Mouse (Mus musculus) gastrocnemius, adult 2 months (tissue): ENCODE results near the gene Casq2. TPM values are rescaled to one million over a fixed set of nuclear protein-coding genes. Genes with fewer than 3 reads are reported as not detected.
A peak's percentile ranks its signal among the peaks of the same experiment; 100 is the strongest.

Source experiments
- DNase-seq: peaks from one replicate; pipeline ENCODE4 v3.0.0; 2022
- H3K27ac ChIP-seq: fragments of 200-600 bp; 2 replicates; pipeline ENCODE4 v1.8.1; 2022; ENCODE audit warnings: mild to moderate bottlenecking
- H3K4me3 ChIP-seq: fragments of 200-600 bp; 2 replicates; pipeline ENCODE4 v1.8.1; 2022; ENCODE audit warnings: mild to moderate bottlenecking, moderate library complexity
- CTCF ChIP-seq: fragments of 200-600 bp; IDR thresholded peaks from 2 replicates; pipeline ENCODE4 v1.8.1; 2022; ENCODE audit warnings: antibody characterized with exemption, mild to moderate bottlenecking, moderate library complexity
- intact Hi-C: fragments of 180-260 bp; cut with DNase I; formaldehyde crosslinking; loops from one replicate; pipeline ENCODE4 v1.15.1; 2025
- total RNA-seq, 2 experiments: library from RNA; stranded (reverse); gene quantifications; 2 replicates each; pipeline ENCODE4 v1.2.3; 2021

Casq2 gene
- total RNA-seq, 2 experiments from 2014 or later: 21.9 to 106 TPM

DNA sequence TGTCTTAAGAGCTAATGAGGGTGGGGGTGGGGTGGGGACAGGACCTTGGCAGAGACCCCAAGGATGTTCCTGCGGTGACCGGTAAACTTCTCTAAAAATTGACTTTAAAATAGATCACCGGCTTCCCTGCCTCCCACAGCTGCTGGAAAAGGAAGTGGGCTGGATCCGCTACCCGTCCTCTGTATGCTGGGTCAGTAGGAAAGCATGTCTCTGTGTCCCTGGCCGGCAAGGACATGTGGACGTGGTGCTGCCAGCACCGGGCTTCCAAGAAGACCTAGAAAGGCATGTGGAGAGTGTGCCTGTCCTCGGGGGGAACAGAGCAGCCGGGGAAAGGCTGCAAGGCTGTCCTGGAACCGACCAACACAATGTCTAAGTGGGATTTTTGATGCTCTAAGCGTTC lies 496 bp upstream of the Casq2 start:
- intact Hi-C loops: loop anchor here (2.0 to 10.0 kb wide), 2 partner anchors 13 to 609 kb away; no protein-coding TSS in a partner anchor
- peak overlapping the region; percentile 59 for H3K4me3 ChIP-seq
- no peak for TF ChIP-seq CTCF
- DNase-seq: peak; percentile 75
- peak overlapping the region; percentile 78 for H3K27ac ChIP-seq

DNA sequence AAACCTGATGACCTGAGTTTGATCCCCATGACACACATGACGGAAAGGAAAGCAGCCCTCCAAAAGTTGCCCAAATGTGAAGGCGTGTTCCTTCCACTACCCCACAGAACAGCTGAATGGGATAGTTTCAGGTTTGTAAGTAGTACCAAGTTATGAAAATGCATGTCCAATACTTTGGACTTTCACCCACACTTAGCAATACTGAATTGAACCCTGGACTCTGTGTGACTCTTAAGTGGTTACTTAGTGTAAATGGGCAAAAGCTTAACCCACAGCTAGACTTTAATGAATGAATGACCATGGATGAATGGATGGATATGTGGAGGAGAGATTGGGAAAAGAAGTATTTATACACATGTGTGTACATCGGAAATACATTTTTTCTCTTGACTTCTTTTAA lies 8.6 kb downstream of the Casq2 start:
- H3K4me3 ChIP-seq: no peak overlapping the region
- DNase-seq: no peak
- intact Hi-C loops: no loop called here
- no peak for TF ChIP-seq CTCF
- peak overlapping the region; percentile 43 for H3K27ac ChIP-seq

DNA sequence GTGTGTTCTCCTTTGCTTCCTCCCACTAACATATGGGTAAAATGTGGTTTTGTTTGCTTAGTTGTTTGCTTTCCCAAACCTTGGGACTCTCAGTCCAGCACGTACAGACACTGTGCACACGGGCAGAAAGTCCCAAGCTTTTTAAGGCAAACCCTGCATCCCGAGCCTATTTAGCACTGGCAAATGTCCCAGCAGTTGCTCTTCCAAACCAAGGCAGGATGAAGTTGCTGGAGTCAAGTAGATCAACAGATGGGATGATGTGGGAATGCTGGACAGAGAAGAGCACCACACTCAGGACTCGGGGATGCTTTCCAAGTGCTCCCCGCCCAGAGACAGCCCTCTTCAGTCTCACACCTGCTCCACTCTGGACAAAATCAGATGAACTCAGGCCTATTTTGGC lies 9.2 kb downstream of the Casq2 start:
- peak; percentile 70 for DNase-seq
- H3K27ac ChIP-seq: peak overlapping the region; percentile 43
- no peak for TF ChIP-seq CTCF
- intact Hi-C loops: no loop called here
- no peak overlapping the region for H3K4me3 ChIP-seq

DNA sequence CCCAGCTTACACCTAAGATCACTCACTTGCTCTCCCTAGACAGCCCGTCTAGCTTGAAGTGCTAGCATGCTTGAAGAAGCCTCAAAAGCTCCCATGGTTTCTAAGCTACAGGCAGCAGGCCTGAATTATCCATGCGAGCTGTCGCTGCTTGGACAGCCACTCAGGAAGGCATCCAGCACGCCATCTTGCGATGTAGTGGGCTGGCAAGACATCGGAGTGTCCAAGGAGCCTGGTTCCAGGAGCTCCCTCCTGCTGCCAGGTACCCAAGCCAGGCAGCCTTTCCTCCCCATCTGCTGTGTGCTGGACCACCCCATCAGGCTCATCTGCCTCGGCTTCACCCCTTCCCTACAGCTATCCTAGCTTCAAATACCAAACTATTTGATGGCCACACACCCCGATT lies 10.2 kb downstream of the Casq2 start:
- no peak for DNase-seq
- TF ChIP-seq CTCF: no peak
- intact Hi-C loops: no loop called here
- peak overlapping the region; percentile 38; the same call in 1 of the 2 replicates for H3K27ac ChIP-seq
- no peak overlapping the region for H3K4me3 ChIP-seq

DNA sequence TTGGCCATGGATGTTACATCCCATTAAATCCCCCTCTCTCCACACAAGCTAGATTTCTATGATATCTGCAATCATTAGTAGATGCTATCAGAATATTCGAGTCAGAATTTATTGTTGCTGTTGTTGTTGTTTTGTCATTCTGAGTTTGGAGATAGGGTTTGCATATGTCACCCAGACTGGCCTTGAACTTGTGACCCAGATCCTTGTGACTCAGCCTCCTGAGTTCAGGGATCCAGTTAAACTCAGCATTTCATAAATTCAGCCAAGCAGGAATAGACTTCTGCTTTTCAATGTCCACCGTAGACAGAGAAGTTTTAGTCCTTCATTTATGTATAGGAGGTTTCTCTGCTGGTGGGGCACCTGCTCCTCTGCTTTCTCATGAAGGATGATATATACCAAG lies 10.8 kb downstream of the Casq2 start:
- no peak overlapping the region for H3K27ac ChIP-seq
- no peak for TF ChIP-seq CTCF
- no peak overlapping the region for H3K4me3 ChIP-seq
- DNase-seq: no peak
- intact Hi-C loops: no loop called here

DNA sequence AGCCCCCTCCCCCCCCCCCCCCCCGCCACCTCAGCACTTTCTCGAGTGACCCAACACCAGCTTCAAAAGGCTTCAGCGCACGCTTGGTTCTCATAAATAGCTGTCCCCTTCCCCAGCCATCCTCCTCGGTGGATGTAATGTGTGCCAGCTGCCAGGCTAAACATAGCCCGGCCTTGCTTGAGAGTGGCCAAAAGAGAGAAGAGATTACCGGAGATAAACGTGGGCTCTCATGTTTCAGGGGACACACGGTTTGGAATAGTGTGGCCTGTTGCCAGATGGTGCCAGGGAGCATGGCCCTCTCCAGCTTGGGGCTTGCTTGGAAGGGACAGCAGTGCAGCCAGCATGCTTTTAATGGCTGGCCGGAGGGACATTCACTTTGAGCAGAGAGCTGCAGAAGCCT lies 13.0 kb downstream of the Casq2 start:
- no peak for TF ChIP-seq CTCF
- DNase-seq: peak; percentile 73
- H3K4me3 ChIP-seq: no peak overlapping the region; the same call in 1 of the 2 replicates
- peak overlapping the region; percentile 79 for H3K27ac ChIP-seq
- intact Hi-C loops: loop anchor here (2.0 kb wide), 1 partner anchor 14 kb away; no protein-coding TSS in a partner anchor

DNA sequence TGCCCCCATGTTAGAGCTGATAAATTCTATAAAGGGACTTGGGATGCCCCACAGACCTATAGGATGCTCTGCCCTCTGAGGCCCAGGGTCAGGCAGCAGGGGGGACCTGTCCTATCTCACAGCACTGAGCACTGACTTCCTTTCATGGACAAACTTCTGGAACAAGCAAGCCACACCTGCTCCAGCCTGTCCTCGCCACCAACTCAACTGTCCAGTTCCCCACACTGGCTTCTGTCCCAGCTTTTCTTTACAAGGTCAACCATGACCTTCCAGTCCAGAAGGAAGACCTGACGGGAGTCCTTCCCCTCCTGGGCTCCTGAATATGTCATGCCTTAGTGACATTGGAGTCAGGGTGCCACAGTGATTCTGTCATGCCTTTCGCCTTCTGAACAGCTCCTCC lies 13.6 kb downstream of the Casq2 start:
- no peak overlapping the region; the same call in 1 of the 2 replicates for H3K4me3 ChIP-seq
- intact Hi-C loops: loop anchor here (2.0 kb wide), 1 partner anchor 15 kb away; no protein-coding TSS in a partner anchor
- DNase-seq: peak; percentile 34
- H3K27ac ChIP-seq: peak overlapping the region; percentile 79
- TF ChIP-seq CTCF: no peak

DNA sequence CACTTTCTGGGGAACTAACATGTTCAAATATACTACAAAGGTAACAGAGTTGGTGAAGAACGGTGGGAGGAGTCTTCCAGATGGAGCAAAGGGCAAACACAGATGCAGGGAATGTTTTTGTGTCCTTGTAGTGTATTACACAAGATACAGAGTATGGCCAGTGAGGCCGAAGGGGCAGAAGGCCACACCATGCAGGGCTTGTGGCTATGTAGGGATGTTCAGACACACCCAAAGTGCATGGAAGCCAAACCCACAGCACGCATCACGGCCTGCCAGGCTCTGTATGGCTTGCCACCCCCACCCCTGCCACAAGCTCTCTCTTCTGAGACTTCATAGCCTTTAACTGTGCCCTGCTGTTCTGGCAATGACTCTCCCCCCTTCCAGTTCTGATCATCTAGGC lies 15.2 kb downstream of the Casq2 start:
- no peak overlapping the region for H3K27ac ChIP-seq
- intact Hi-C loops: no loop called here
- TF ChIP-seq CTCF: no peak

DNA sequence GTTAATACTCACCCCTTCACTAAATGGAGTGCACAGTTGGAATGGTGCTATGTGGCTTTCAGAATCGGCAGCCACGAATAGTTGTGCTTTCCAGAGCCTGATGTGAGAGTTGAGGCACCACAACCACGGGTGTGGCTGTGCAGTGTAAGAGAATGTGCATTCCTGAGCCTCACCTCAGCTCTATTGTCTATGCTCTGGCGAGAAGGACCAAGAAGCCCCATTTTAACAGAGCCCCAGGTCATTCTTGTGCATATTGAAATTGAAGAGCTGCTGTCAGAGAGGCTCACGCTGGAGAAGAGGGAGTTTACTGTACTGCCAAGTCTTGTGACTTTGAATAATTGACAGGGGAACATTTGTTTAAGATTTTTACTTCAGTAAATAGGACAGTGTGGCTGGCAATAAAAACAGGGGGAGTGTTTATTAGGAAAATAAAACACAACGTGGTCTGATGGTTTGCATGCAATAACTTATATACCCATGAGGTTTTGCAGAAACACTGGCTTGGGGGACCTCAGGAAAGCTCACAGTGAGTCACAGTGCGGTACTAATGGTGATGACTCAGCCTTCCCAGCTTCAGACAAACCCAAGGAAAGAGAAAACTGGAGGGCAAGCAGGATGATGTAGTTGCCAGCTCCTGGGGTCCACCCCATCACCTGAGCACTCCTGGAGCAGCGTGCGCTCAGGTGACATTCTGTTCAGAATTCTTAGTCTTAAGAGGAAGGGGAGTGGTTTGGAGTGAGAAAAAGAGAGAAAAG lies 17.8 kb downstream of the Casq2 start:
- DNase-seq: no peak
- intact Hi-C loops: no loop called here
- Histone ChIP-seq H3K27ac (no peak overlapping the region), H3K4me3 (no peak overlapping the region)
- TF ChIP-seq CTCF: no peak

More for the DNA sequence above, 15.2 kb downstream of the Casq2 start:
- no peak for DNase-seq
- no peak overlapping the region for H3K4me3 ChIP-seq

DNA sequence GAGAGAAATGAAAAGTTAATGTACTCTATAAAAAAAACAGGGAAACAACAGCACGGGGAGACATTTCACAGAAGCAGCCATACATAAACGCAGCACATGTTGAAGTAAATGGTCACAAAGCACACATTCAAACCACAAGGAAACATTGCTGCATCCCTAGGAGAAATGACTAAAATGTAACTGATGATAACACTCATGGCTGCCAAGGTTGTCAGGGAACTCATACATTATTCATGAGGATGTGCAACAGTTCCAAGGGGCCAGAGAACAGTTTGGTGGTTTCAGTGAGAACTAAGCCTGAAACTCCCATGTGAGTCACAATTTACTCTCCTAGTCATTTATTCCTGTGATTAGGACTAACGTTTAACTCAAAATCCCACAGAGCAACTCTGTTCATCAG lies 22.0 kb downstream of the Casq2 start:
- Histone ChIP-seq H3K4me3 (no peak overlapping the region), H3K27ac (no peak overlapping the region)
- no peak for TF ChIP-seq CTCF
- DNase-seq: no peak
- intact Hi-C loops: no loop called here

DNA sequence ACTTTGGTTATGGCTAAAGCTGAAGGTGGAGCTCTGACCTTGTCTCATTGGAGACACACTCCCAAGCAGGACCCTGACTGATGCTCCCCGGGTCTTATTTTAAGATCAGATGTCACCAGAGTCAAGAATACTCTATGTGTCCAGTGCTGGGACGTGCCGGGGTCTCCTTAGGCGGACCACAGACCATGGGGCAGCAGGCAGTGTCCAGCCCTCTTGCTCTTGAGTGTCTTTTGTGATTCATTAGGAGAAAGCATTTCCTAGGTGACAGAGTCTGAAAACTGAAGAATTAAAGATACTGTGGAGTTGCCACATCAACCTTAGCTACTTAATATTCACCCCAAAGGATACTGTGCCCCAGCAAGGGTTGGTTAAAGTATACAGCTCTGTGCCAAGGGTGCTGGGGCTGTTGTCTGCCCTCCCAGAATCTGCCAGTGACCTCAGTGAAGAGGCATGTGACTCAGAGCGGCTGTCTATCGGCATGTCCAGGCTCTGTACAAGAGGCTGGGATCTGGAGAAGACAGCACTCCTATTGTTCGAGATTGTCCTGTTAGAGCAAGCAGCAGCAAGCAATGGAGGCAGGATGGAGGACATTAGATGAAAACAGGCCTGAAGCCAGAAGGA lies 25.9 kb downstream of the Casq2 start:
- intact Hi-C loops: no loop called here
- no peak for TF ChIP-seq CTCF
- no peak overlapping the region for H3K27ac ChIP-seq
- DNase-seq: no peak
- no peak overlapping the region for H3K4me3 ChIP-seq

DNA sequence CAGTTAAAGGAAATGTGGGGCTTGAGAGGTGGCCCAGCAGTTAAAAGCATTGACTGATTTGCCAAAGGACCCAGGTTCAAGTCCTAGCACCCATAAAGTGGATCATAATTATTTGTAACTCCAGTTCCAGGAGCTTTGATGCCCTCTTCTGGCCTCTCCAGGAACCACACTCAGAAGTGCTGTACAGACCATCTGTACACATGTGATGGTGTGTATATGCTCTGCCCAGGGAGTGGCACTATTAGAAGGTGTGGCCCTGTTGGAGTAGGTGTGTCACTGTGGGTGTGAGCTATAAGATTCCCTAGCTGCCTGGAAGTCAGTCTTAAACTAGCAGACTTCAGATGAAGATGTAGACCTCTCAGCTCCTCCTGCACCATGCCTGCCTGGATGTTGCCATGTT lies 34.7 kb downstream of the Casq2 start:
- TF ChIP-seq CTCF: peak; percentile 31; the same call in 1 of the 2 replicates
- Histone ChIP-seq H3K4me3 (no peak overlapping the region), H3K27ac (no peak overlapping the region)
- DNase-seq: no peak
- intact Hi-C loops: loop anchor here (2.0 kb wide), 1 partner anchor 38 kb away; no protein-coding TSS in a partner anchor

DNA sequence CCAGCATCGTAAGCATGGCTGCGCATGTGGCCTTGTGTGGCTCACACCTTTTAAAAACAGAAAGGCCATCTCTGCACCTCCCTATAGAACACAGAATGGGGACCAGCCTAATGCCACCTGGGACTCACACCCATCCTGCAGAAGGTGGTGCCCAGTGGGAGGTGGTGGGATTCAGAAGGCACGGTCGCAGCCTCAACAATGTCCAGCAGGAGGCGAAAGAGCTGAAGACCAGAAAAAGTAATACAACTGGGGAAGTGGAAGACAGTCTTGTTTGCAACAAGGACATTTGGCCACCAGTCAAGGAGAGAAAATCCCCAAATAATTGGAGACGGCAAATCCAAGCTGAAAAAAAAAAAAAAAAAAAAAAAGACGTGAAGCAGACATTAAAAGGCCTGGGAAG lies 35.8 kb downstream of the Casq2 start:
- Histone ChIP-seq H3K27ac (no peak overlapping the region), H3K4me3 (no peak overlapping the region)
- peak; percentile 42 for TF ChIP-seq CTCF
- intact Hi-C loops: no loop called here
- DNase-seq: no peak

DNA sequence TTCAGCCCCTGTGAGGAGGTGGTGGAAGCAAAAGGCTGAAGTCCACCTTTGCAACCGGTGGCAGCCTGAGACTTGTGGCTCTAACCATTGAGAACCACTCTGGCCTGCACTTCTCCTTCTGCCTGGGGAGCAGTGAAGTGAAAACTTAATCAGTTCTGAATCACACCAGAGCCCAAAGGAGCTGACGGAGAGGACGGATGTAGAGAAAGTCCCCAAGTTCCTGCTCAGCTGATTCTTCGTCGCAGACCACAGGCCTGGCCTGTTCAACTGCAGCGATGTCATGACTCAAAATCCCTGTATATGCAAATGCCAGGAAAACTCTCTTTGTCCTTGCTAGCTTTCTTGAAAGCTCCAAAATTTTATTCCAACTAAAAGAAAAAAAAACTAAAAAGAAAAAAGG lies 37.4 kb downstream of the Casq2 start:
- DNase-seq: no peak
- intact Hi-C loops: no loop called here
- no peak overlapping the region for H3K27ac ChIP-seq
- TF ChIP-seq CTCF: no peak
- H3K4me3 ChIP-seq: no peak overlapping the region
